Mouse (Mus musculus) erythroblast, embryonic 14.5 days (primary cell): ENCODE measurements around the gene Kif6.

Source experiments
- GATA1 ChIP-seq: IDR thresholded peaks from 2 replicates; pipeline ENCODE4 v1.6.1; 2012; ENCODE audit warnings: low read length, inconsistent platforms, mixed read lengths
- TAL1 ChIP-seq: IDR thresholded peaks from 3 replicates; pipeline ENCODE4 v1.6.1; 2012; ENCODE audit warnings: low read length, inconsistent platforms, mixed read lengths

GRCm38 (mm10) chr17:49582471-49582870 lies 32.5 kb upstream of the Kif6 start:
- no peak for TF ChIP-seq GATA1
- no peak for TF ChIP-seq TAL1
